Comparison of ENCODE assay signal across 12 mouse cellular contexts in genomic region chr8:91054418-91054817, GRCm38 (mm10).
"Had no signal": no experiment of that assay in that cellular context is flagged by ENCODE, and none has a peak within 500 bp of the region (broad histone marks: within the 10 kb centered on the region; RNA-seq: fewer than 3 reads in every experiment).

No protein-coding gene starts in this region.

- DNase-seq: retina, postnatal 1 day; right cerebral cortex, adult 18-20 months; right cerebral cortex, postnatal 14 days; right cerebral cortex, postnatal 25 days; right cerebral cortex, postnatal 4 days; spleen, adult 18-20 months; thymus, adult 18-20 months; thymus, adult 2 months; thymus, postnatal 14 days; thymus, postnatal 25 days; thymus, postnatal 36 days; thymus, postnatal 4 days had no signal
